Mouse (Mus musculus) spleen, adult 18-20 months (tissue): ENCODE measurements around the gene Gm17949.

Experiments
- DNase-seq, 2 experiments: peaks; one replicate each; pipeline ENCODE4 v3.0.0; 2022; ENCODE audit warnings: mixed read lengths in 2 of 2

Gm17949 gene

DNA sequence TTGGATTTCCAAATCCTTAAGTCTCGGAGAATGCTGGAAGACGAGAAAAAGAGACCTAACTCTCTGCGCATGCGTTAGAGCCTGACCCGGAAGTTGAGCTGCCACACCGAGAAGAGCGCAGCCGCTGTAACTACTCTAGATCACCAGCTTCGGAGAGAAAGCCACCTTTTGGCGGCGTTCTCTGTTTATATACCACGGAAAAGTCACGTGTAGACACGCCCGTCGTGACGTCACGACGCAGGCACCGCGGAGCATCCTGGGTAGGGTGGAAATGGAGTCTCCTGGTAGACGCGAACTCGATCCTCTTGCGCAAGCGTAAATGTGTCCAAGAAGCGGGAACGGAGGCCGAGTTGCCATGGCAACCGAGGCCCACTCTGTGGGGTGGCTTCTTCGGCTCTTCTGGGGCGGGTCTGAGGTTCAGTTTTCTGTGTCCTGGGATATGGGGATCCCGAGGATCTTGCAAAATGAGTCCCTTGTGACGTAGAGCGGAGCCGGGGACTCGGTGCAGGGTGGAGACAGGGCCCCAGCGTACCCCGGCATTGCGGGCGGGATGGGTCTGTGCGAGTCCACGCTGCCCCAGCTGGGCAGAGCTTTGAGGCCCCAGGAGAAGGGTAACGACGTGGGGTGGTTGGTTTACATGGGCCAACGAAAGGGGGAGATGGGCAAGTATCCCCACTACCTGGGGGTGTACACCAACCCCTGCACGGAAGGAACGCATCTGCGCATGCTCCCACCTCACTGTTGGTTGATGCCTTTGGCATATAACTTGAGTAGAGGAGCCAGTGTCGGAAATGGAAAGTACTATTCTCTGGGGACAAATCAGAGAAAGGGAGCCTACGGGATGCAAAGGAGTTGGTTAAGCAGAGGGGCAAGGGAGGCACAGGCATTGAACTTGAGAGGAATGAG, at the start of gene Gm17949, which contains the start of gene Gtf2f1:
Gene Gm17949 (plus strand): TSS at position 234 of the 906 bp plus-strand sequence.
Gene Gtf2f1 (minus strand): TSS at position 53 of the 906 bp plus-strand sequence.
- DNase-seq = peak; percentile 81 to 84

DNA sequence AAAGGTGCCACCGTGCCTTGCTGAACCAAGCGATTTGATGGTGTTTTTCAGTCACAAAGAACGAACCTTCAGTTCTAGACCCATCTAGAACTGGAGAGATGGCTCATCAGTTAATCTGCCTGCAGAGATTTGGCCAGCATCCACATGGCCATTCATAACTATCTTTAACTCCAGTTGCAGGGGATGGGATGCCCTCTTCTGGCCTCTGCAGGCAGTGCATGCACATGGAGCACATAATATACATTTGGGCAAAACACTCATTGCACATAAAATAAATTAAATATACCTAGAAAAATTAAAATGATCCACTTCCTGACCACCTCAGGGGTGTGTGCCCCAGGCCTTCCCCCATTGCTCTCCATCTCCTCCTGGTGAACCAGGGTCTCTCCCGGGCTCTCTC, 49.4 kb upstream of the Gm17949 start:
- DNase-seq = no peak

DNA sequence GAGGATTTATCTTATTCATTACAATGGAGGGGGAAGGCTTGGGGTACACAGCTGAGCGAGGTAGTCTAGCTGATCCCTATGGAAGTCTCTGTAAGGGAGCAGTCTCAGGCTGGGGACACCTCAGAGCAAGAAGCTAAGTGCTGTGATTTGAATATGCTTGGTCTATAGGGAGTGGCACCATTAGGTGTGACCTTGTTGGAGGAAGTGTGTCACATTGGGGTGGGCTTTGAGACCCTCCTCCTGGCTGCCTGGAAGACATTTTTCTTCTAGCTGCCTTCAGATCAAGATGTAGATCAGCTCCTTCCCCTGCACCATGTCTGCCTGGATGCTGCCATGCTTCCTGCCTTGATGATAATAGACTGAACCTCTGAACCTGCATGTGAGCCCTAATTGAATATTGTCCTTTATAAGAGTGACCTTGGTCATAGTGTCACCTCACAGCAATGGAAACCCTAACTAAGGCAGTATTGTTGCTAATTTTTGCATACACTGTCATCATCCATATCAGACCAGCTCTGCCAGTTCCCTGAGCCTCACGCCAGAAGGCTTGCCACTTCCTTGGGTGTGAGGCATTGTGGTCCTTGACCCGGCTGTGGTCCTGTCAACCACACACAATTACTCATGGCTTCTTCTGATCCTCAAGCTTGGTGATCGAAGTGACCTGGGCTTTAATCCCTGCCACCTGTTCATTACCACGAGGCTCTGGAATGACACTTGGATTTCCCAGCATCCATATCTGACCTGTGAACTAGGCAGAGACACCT, 48.4 kb upstream of the Gm17949 start:
- no peak for DNase-seq

DNA sequence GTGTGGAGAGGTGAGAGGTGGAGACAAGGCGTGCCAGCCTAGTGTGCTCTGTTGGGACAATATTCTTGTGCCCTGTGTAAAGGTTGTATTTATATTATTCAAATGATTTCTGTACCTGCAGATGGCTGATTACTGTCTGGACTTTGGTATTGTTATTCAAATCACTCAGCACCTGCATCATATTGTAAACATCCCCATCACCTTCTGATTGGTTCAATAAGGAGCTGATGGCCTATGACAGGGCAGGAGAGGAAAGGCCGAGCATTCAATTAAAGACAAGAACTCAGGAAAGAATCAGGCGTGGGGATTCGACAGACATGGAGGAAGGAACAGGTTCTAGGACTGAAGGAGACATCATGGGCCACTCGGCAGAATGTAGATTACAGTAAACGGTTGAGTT, 47.6 kb upstream of the Gm17949 start:
- DNase-seq = no peak

DNA sequence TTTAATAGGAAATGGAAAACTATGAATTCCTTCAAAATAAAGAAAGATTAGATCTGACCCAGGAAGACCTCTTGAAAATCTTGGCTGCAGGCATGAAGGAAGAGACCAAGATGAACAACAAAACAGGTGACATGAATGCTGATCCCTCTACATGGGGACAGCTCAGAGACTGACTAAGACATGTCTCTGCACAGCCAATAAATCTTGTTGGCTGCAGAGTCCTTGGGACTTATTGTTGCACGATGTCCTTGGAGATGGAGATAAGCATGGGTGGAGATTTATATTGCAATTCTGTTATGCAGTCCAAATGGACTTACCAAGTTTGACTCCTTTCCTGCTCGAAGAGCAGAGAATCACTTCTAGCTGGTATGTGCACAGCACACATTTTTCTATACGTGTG, 41.9 kb upstream of the Gm17949 start:
- DNase-seq = no peak

DNA sequence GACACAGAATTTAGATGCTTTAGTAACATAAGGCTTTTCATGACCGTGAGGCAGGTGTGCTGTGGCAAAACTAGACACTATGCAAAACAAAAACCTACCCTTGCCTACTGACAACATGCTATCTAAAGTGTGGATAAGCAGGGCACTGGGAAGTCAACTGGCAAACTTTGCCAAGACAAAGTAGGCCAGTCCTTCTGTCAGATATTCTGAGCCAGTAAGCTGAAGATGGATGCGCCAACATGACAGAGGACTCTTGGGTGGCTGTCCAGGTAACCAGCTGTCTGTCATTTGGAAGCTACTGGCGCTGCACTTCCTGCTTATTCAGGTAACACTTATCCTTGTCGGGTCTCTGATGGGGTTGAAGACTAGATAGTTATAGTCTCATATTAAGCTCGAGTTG, 41.2 kb upstream of the Gm17949 start:
- no peak for DNase-seq

DNA sequence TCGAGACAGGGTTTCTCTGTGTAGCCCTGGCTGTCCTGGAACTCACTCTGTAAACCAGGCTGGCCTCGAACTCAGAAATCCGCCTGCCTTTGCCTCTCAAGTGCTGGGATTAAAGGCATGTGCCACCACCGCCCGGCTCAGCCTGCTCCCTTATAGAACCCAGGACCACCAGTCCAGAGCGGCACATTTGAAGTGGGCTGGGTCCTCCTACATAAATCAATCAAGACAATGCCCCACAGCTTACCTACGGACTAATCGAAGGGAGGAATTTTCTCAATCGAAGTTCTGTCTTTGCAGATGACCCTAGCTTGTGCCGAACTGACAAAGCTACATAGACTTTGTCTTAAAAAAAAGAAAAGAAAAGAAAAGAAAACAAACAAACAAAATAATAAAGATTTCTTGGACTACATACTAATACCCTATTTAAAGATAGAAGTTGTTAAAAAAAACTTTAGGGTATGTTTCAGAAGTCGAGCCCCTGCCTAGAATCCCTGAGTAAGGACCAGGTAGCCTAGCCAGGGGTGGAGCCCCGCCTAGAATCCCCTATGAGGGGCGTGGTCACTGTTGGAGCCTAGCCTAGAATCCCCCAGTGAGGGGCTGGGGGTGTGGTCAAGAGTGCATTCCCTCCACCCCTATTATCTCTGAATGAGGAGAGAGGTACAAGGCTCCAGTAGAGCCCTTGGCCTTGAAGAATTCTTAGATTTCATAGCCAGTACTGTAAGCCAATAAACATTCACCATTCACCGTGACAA, 37.1 kb upstream of the Gm17949 start:
- DNase-seq = no peak

DNA sequence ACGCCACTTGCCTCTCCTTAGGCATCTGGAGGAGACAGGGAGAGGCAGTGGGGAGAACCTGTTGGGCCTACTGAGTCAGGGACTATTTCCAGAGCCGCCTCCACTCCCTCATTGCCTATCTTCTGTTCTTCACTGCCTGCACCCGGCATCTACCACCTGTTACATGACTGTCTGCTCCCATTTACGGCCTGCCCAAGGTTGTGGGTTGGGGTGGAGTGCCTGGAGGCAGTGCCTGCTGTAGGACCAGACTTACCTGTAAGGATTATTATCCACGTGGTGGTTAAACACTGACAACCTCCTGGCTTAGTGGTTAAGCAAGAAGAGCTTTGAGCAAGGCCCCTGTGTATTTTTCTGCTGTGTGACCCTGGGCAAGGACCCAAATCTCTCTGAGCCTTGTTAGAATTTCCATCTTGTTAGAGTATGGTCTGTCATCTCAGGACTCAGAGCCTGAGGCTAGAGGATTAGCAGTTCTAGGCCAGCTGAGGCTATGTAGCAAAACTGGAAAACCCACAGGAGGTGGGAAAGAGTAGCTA, 36.5 kb upstream of the Gm17949 start:
- no peak for DNase-seq

DNA sequence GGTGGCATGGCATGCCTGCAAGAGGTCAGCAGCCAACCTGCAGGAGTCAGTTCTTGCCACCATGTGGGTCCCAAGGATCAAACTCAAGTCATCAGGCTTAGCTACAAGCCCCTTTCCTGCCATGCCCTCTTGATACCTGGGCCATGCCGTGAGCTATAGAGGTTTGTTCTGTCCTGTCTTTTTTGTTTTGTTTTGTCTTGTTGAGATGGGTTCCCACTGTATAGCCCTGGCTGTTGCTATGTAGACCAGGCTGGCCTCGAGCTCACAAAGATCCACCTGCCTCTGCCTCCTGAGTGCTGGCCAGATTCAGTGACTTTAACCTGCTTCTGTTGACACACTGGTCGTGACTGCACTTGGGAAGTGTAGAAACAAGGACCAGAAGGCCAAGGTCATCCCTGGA, 35.9 kb upstream of the Gm17949 start:
- DNase-seq = no peak

DNA sequence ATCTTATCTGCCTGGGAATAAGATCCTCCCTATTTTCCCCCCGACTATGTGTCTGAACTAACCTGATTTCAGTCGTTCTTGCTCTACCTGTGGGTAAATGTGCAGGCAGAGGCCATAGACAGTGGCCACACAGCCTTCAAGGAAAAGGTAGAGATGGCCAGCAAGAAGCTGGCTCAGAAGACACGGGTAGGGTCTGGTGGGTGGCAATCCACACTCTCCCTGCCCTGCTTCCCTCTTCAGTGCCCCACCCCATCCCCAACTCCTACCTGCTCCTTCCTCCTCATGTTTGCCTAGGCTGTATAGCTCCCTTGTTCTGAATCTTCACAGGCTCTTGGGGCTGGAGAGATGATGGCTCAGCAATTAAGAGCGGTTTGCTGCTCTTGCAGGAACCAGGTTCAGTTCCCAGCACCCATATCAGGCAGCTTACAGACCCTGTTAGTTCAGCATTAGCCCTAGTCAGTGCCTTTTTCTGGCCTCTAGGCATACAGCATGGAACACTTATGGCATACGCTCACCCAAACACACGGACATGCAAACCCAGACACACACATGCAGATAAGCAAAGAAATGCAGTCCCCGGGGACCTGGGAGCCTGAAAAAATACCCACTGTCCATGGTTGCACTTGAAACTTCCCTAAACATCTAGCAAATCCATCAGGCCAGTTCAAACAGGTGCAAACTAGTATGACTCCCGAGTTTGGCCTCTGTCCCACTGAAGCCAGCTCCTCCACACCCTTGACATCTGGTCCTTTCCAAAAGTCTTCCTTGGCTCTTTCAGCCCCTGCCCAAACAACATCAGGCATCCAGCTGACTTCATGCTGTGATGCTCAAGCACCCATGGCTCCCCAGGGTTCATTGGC, 34.5 kb upstream of the Gm17949 start:
- no peak for DNase-seq

DNA sequence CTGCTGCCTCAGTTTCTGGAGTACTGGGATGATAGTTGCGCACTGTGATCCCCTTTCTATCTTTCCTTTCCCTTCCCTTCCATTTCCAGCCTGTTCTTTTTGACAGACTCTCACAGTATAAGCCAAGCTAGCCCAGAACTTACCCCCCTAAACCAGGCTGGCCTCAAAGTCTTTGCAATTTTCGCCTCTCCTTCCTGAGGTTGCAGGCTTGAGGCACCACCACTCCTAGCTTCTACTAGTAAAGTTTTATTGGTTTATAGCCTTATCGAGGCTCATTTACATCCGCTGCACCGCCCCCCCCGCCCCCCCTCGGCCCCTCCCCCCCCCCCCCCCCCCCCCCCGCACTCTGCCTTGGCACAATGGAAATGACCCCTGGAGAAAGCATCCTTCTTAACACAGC, 31.7 kb upstream of the Gm17949 start:
- DNase-seq = no peak

DNA sequence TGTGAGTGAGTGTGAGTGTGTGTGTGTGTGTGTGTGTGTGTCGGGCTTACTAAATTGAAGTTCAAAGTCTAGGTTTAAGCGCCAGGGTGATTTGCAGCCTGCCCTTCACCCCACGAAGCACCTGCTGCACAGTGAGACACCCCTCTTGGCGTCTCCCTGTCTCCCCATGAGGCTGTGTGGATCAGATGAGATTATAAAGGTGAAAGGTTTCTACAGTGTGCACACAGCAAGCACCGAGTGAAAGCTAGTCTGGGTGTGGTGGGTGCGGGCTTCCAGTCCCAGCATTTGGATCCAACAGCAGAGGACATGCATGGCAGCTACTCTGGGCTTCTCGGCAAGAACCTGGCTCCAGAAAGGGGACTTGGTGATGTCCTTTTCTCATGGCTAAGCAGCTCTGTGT, 30.2 kb upstream of the Gm17949 start:
- DNase-seq = no peak

DNA sequence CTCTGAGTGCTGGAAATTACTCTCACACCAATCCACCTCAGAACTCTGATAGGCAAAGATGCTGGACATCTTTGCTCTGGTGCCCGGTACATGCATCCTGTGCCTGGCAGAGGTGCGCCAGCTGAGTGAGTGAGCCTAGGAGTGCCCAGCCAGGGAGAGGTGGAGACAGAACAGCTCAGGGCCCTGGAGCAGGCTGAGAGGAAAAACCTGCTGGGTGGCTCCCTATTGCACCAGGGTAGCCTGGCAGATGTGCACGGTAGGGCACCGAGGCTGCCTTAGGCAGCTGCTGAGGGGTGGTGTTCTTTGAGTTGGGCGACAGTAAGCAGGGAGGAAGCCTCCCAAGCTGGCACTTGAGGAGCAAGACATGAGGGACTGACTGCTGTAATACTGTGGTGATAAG, 29.3 kb upstream of the Gm17949 start, which contains the start of gene Acer1:
Gene Acer1 (minus strand): TSS at position 114 of the 400 bp plus-strand sequence.
- no peak for DNase-seq

DNA sequence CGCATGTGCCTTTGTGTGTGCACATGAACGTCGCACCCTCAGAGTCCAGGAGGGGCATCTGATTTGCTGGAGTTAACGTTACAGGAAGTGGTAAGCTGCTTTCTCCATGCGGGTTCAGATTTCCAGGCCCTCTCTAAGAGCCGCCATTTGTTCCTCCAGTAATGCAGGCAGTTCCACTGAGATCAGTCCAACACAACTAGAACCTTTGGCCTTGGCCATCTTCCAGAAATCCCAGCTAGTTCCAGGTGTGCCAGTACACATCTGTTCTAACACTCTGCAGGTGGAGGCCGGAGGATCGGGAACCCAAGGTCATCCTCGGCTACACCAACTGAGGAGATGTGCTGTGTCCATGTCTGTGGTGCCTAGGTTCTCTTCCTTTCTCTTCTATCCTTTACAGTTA, 26.4 kb upstream of the Gm17949 start:
- DNase-seq = no peak

DNA sequence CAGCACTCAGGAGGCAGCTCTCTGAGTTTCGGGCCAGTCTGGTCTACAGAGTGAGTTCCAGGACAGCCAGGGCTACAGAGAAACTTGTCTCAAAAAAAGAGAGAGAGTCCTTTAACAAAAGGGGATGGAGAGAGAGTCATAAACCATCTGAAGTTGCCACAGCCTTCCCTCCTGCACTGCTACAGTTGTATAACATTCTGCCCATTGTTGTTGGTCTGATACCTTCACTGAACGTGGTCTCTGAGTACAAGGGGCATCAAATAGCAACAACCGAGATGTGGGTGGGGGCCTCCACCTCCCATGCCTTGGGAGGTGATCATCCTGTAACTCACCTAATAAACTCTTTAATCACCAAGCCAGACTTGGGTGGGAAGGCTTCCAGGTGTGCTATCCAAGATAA, 25.6 kb upstream of the Gm17949 start:
- DNase-seq = no peak

DNA sequence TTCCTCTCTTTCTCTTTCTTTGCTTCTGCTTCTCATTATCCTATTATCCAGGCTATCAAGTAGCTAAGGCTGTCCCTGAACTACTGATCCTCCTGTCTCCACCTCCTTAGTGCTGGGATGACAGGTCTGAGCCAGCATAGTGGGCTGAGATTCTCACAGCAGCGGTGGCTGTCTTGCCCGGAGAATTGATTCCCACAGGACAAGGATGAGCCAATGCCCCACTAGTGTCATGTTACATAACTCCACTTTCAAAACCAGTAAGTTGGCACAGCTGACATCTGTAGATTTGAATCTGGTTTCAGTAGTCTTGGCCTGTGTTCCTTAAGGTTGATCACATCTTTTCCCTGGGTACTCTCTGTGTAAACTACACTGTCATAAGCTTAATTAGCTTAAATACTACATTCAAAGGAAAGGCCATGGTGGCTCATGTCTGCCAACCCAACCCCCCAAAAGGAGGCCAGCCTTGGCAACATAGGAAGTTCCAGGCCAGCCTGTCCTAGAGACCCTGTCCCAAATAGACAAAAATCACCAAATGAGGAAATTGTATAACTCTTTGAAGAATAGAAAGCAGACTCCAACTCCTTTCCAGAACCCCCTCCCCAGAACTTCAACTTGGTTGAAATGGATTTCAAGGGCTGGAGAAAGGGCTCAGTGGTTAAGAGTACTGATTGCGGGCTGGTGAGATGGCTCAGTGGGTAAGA, 25.0 kb upstream of the Gm17949 start:
- DNase-seq = no peak

DNA sequence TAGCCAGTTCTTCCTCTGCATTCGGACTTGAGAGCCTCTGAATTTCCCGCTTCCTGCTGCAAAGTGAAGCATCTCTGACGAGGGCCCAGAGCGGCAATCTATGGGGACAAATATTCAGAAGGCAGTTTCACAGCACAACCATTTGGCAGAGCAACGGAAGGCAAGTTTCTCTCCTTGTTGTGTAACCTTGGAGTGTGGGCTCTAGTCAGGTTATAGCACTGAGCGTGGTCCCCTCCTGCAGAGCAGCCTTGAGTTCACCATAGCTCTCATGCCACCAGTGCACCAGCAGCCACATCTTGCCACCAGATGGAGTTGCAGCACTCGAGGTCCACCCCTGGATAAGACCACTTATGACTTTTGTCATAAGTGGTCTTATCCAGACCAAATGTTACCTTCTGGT, 22.8 kb upstream of the Gm17949 start:
- DNase-seq = no peak

DNA sequence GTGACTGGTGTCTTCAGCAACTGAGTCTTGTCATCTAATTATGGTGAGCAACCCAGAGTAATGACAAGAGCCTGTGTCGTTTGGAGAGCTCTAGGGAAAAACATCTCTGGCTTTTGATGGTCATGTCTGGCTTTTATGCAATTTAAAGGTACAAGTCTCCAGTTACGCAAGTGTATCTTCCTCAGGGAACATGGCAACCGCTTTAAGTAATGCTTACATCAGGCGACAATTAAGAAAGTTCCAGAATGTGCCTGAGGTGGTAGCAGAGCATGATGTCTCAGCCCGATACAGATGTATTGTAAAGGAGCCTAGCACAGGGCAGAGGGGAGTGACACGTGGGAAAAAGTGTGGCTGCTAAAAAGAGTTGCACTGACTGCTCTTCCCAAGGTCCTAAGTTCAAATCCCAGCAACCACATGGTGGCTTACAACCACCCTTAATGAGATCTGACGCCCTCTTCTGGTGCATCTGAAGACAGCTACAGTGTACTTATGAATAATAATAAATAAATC, 22.3 kb upstream of the Gm17949 start:
- no peak for DNase-seq

DNA sequence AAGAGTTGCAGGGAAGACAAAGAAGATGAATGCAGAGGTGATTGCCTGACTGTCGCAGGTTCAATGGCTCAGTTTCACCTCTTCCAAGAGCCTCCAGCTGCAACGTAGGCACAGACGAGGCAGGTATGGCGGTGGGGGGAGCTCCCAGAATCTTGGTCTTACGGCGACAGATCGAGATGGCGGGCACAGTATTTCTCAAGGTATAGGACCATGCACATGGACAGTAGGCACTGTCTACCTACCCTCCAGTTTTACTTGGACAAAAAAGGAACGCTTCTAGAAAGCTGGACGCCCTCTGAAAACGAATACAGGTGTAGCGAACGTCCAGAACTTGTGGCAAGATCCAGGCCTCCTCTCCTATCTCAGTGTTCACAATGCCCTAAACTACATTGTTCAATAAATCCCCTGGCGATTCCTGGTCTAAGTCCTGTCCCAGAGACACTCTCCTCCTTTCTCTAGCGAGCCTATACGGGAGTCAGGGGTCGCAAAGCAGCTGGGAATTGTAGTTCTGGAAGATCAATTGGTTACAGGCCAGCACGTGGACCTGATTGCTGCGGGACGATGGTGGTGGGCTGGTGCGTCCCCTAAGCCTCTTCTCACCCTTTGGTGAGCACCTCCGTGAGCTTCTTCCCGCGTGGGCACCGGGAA, 21.7 kb upstream of the Gm17949 start:
- DNase-seq = no peak

DNA sequence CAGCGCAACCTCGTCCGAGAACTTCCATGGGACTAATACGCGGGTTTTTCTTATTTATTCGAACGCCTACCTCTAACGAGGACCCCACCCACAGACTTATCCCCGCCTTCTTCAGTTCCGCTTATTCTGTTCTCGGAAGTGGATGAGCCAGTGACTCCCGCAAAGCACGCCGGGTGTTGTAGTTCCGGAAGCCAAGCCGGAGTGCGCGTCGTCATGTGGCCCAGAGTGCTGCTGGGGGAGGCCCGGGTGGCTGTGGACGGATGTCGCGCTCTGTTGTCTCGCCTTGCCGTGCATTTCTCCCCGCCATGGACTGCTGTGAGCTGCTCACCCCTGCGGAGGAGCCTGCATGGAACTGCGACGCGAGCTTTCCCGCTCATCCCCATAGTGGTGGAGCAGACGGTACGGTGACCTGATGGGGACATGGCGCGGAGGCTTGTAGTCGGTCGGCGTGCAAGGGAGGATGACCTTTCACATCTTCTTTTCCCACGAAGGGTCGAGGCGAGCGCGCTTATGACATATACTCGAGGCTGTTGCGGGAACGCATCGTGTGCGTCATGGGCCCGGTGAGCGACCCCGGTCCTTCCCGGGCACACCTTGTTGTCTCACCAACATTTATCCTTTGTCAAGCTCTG, 21.0 kb upstream of the Gm17949 start, which contains the start of gene Clpp:
Gene Clpp (plus strand): TSS at position 191 of the 632 bp plus-strand sequence.
- peak; percentile 91 to 95 for DNase-seq
